Mouse (Mus musculus): ENCODE data around the gene Ggt6. TPM values are rescaled to one million over a fixed set of nuclear protein-coding genes. Genes with fewer than 3 reads are reported as not detected.

Ggt6 gene
- polyA plus RNA-seq, 1 experiment from 2014 or later, result 1.6 TPM

DNA sequence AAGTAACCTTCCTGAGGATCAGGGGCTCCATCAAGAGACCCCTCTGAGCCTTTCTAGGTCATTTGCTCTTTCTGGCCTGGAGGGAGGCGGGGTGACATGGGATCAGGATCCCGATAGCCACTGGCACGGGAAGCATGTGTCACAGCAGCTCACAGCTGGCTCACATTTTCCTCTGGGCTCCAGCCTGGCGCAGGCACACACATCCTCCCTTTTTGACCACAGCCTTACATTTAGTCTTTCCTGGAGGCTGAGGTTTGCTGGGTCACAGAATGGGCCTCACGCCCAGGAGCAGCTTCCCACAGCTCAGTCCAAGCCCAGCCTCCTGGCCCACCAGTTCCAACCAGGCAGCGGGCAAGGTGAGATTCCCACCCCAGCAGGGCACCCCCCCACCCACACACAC is 42.9 kb downstream of the Ggt6 start:
- Histone ChIP-seq H3K4me1 (ENCODE audit: insufficient read depth, low read length) (peaks cover 29% of the 10 kb centered on the region), H3K9me3 (ENCODE audit: low read length) (no peaks in the 10 kb centered on the region), H3K27me3 (ENCODE audit: insufficient read depth, low read length) (no peaks in the 10 kb centered on the region), H3K4me3 (ENCODE audit: low read length) (no peak overlapping the region), H3K4me2 (replicated peaks; ENCODE audit: low read depth, low read length) (no peak overlapping the region), H3K36me3 (ENCODE audit: insufficient read depth, low read length) (no peaks in the 10 kb centered on the region), H3K9ac (replicated peaks; ENCODE audit: low read length) (no peak overlapping the region), H3K27ac (ENCODE audit: low read length) (peak overlapping the region; percentile 9; the same call in 1 of the 2 replicates)
- ATAC-seq (ENCODE audit: low FRiP score, low TSS enrichment), result no peak
- 52% methylated on average over 6 of the region's 6 CpGs for WGBS

DNA sequence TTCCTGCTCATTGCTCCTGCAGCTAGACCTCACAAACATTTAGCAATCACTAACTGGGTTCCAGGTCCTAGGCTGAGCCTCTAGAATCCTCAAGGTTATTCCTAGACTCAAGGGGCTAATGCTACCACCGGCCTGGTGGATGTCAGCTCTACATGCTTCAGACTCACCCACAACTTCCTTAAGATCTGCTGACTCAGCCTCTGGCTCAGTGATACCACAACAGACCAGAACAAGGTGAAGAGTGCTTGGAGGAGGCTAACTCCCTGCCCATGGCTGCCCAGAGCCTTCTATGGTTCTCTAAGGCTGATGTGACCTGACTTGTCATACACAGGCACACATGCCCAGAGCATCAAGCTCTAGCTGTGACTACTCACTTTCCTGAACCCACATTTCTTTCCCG is 44.2 kb downstream of the Ggt6 start:
- no peak overlapping the region for H3K4me2 ChIP-seq (replicated peaks; ENCODE audit: low read depth, low read length)
- H3K9me3 ChIP-seq (ENCODE audit: low read length), result no peaks in the 10 kb centered on the region
- H3K27ac ChIP-seq (ENCODE audit: low read length), result no peak overlapping the region
- no peak overlapping the region for H3K4me3 ChIP-seq (ENCODE audit: low read length)
- no peaks in the 10 kb centered on the region for H3K36me3 ChIP-seq (ENCODE audit: insufficient read depth, low read length)
- H3K4me1 ChIP-seq (ENCODE audit: insufficient read depth, low read length), result peaks cover 17% of the 10 kb centered on the region; the same call in 1 of the 2 replicates
- WGBS, result 69% methylated on average over 2 of the region's 2 CpGs
- H3K9ac ChIP-seq (replicated peaks; ENCODE audit: low read length), result no peak overlapping the region
- no peaks in the 10 kb centered on the region for H3K27me3 ChIP-seq (ENCODE audit: insufficient read depth, low read length)
- no peak for ATAC-seq (ENCODE audit: low FRiP score, low TSS enrichment)

DNA sequence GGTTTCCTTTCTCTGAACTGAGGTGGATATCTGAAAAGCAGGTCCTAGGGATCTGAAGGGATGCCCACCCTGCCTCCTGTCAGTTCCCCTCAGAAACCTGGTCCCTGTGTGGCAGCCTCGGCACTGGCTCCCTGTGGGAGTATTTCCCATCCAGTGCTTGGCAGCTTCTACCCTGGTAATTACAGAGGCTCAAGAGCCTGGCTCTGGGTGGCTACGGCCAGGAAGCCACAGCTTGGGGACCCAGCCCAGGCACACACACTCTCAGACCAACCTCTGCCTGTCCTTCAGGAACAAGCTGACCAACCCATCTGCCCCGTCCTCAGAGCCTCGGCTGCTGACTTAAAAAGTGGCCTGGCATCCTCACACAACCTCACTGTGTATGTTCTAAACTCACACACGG is 46.0 kb downstream of the Ggt6 start:
- H3K36me3 ChIP-seq (ENCODE audit: insufficient read depth, low read length), result no peaks in the 10 kb centered on the region
- H3K9ac ChIP-seq (replicated peaks; ENCODE audit: low read length), result no peak overlapping the region
- no peaks in the 10 kb centered on the region for H3K27me3 ChIP-seq (ENCODE audit: insufficient read depth, low read length)
- peaks cover 15% of the 10 kb centered on the region; the same call in 1 of the 2 replicates for H3K4me1 ChIP-seq (ENCODE audit: insufficient read depth, low read length)
- H3K4me3 ChIP-seq (ENCODE audit: low read length), result no peak overlapping the region
- no peaks in the 10 kb centered on the region for H3K9me3 ChIP-seq (ENCODE audit: low read length)
- 65% methylated on average over 5 of the region's 5 CpGs for WGBS
- ATAC-seq (ENCODE audit: low FRiP score, low TSS enrichment), result no peak
- no peak overlapping the region for H3K4me2 ChIP-seq (replicated peaks; ENCODE audit: low read depth, low read length)
- no peak overlapping the region for H3K27ac ChIP-seq (ENCODE audit: low read length)

- no peak overlapping the region for H3K9ac ChIP-seq (replicated peaks; ENCODE audit: low read length)
- WGBS, result 81% methylated on average over 4 of the region's 4 CpGs
- no peak overlapping the region for H3K4me3 ChIP-seq (ENCODE audit: low read length)
- H3K36me3 ChIP-seq (ENCODE audit: insufficient read depth, low read length), result no peaks in the 10 kb centered on the region
- no peaks in the 10 kb centered on the region for H3K9me3 ChIP-seq (ENCODE audit: low read length)
- no peak overlapping the region for H3K4me2 ChIP-seq (replicated peaks; ENCODE audit: low read depth, low read length)
- peaks cover under 1% of the 10 kb centered on the region; the same call in 1 of the 2 replicates for H3K27me3 ChIP-seq (ENCODE audit: insufficient read depth, low read length)
- no peak overlapping the region for H3K27ac ChIP-seq (ENCODE audit: low read length)
- ATAC-seq (ENCODE audit: low FRiP score, low TSS enrichment), result no peak
- H3K4me1 ChIP-seq (ENCODE audit: insufficient read depth, low read length), result peaks cover 16% of the 10 kb centered on the region
These were observed 46.6 kb downstream of the Ggt6 start for GRCm38 (mm10) chr11:72481952-72482351.

DNA sequence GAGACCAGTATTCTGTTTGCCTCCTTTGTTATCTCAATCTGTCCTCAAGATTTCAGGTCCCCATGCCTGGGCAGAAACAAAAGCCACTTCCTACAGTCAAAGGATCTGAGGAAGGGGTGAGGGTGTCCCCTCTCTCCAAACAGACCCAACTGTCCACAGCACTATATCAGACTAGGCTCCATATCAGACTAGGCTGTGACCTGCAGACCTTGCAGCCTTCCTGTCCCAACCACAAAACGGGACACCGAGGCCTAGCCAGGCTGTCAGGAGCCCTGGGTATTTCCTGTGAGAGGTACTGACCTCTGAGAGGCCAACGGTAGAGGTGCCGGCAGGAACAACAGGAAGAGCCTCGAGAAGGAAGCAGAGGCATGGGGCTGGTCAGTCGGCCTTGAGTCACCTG is 49.2 kb downstream of the Ggt6 start:
- H3K27ac ChIP-seq (ENCODE audit: low read length), result no peak overlapping the region
- H3K36me3 ChIP-seq (ENCODE audit: insufficient read depth, low read length), result no peaks in the 10 kb centered on the region
- H3K4me2 ChIP-seq (replicated peaks; ENCODE audit: low read depth, low read length), result no peak overlapping the region
- peaks cover 20% of the 10 kb centered on the region for H3K27me3 ChIP-seq (ENCODE audit: insufficient read depth, low read length)
- H3K4me3 ChIP-seq (ENCODE audit: low read length), result no peak overlapping the region
- H3K4me1 ChIP-seq (ENCODE audit: insufficient read depth, low read length), result peaks cover 20% of the 10 kb centered on the region
- no peaks in the 10 kb centered on the region for H3K9me3 ChIP-seq (ENCODE audit: low read length)
- no peak for ATAC-seq (ENCODE audit: low FRiP score, low TSS enrichment)
- WGBS, result 47% methylated on average over 6 of the region's 6 CpGs
- no peak overlapping the region for H3K9ac ChIP-seq (replicated peaks; ENCODE audit: low read length)

GRCm38 (mm10) chr11:72485157-72485556 is 49.8 kb downstream of the Ggt6 start:
- Histone ChIP-seq H3K27me3 (ENCODE audit: insufficient read depth, low read length) (peaks cover 20% of the 10 kb centered on the region), H3K4me1 (ENCODE audit: insufficient read depth, low read length) (peaks cover 23% of the 10 kb centered on the region), H3K9me3 (ENCODE audit: low read length) (no peaks in the 10 kb centered on the region), H3K4me2 (replicated peaks; ENCODE audit: low read depth, low read length) (no peak overlapping the region), H3K9ac (replicated peaks; ENCODE audit: low read length) (no peak overlapping the region), H3K4me3 (ENCODE audit: low read length) (no peak overlapping the region), H3K36me3 (ENCODE audit: insufficient read depth, low read length) (no peaks in the 10 kb centered on the region), H3K27ac (ENCODE audit: low read length) (no peak overlapping the region)
- ATAC-seq (ENCODE audit: low FRiP score, low TSS enrichment), result no peak
- WGBS, result 59% methylated on average over 5 of the region's 5 CpGs

DNA sequence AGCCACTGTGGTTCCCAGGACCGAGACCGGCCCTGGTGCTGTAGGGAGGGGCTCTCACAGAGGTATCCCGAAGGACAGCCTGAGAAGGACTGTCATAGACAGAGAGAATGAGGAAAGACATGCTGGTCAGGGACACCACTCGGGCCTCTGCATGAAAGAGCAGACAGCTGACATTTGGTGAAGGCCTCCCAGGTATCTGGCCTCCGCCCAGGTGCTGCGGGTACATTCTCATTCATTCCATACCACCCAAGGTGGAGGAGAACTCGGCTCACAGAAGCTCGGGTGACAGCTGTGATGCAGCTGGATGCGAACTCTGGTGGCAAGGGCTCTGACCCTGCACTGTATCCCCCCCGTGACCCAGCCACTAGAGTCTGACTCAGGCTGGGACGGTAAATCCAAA is 50.6 kb downstream of the Ggt6 start:
- Histone ChIP-seq H3K4me2 (replicated peaks; ENCODE audit: low read depth, low read length) (no peak overlapping the region), H3K9me3 (ENCODE audit: low read length) (no peaks in the 10 kb centered on the region), H3K36me3 (ENCODE audit: insufficient read depth, low read length) (no peaks in the 10 kb centered on the region), H3K9ac (replicated peaks; ENCODE audit: low read length) (no peak overlapping the region), H3K27me3 (ENCODE audit: insufficient read depth, low read length) (peaks cover 22% of the 10 kb centered on the region), H3K4me1 (ENCODE audit: insufficient read depth, low read length) (peaks cover 23% of the 10 kb centered on the region), H3K27ac (ENCODE audit: low read length) (no peak overlapping the region), H3K4me3 (ENCODE audit: low read length) (no peak overlapping the region)
- WGBS, result 64% methylated on average over 11 of the region's 11 CpGs
- no peak for ATAC-seq (ENCODE audit: low FRiP score, low TSS enrichment)

DNA sequence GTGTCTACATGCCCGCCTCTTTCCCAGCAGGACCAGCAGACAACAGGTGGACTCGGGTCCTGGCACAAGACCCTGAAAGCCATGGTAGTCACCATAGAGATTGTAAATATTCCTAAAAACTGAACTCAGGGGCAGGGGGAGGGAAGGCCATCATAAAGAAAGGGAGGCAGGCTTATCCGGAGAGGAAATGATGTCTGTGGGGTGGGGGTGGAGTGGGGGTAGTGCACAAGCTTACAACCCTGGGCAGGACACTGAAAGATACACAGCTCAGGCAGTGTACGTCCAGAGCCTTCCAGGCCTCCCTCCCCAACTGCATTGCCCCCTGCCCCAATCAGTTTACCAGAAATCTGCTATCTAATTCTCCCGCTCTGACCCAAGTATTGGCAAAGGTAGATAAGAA is 51.8 kb downstream of the Ggt6 start:
- H3K4me3 ChIP-seq (ENCODE audit: low read length), result no peak overlapping the region
- H3K36me3 ChIP-seq (ENCODE audit: insufficient read depth, low read length), result no peaks in the 10 kb centered on the region
- H3K27ac ChIP-seq (ENCODE audit: low read length), result no peak overlapping the region
- H3K4me2 ChIP-seq (replicated peaks; ENCODE audit: low read depth, low read length), result no peak overlapping the region; the same call in 1 of the 2 replicates
- no peak for ATAC-seq (ENCODE audit: low FRiP score, low TSS enrichment)
- 50% methylated on average over 5 of the region's 5 CpGs for WGBS
- no peak overlapping the region for H3K9ac ChIP-seq (replicated peaks; ENCODE audit: low read length)
- H3K4me1 ChIP-seq (ENCODE audit: insufficient read depth, low read length), result peaks cover 23% of the 10 kb centered on the region
- peaks cover 22% of the 10 kb centered on the region for H3K27me3 ChIP-seq (ENCODE audit: insufficient read depth, low read length)
- no peaks in the 10 kb centered on the region for H3K9me3 ChIP-seq (ENCODE audit: low read length)

- no peak overlapping the region for H3K4me2 ChIP-seq (replicated peaks; ENCODE audit: low read depth, low read length)
- no peak overlapping the region for H3K27ac ChIP-seq (ENCODE audit: low read length)
- no peak overlapping the region for H3K4me3 ChIP-seq (ENCODE audit: low read length)
- H3K4me1 ChIP-seq (ENCODE audit: insufficient read depth, low read length), result peaks cover 23% of the 10 kb centered on the region
- ATAC-seq (ENCODE audit: low FRiP score, low TSS enrichment), result no peak
- 90% methylated on average over 2 of the region's 2 CpGs for WGBS
- H3K9me3 ChIP-seq (ENCODE audit: low read length), result no peaks in the 10 kb centered on the region
- H3K36me3 ChIP-seq (ENCODE audit: insufficient read depth, low read length), result no peaks in the 10 kb centered on the region
- H3K27me3 ChIP-seq (ENCODE audit: insufficient read depth, low read length), result peaks cover 22% of the 10 kb centered on the region
- H3K9ac ChIP-seq (replicated peaks; ENCODE audit: low read length), result no peak overlapping the region
These were observed 52.4 kb downstream of the Ggt6 start for GRCm38 (mm10) chr11:72487739-72488138.
